Mouse (Mus musculus) liver, embryonic 14.5 days (tissue): ENCODE results near the gene Kat2b. TPM values are rescaled to one million over a fixed set of nuclear protein-coding genes. Genes with fewer than 3 reads are reported as not detected.
"Not testable (repeated sequence)": the region's sequence is repeated elsewhere in the genome, so short reads cannot be mapped to it uniquely, and the experiment has no call there.

Experiments used
- ATAC-seq: fragments of 200-750 bp; cut with Nextera tagmentation; 2 replicates; pipeline ENCODE4 v1.8.0; 2017; ENCODE audit warnings: moderate number of reproducible peaks, mild to moderate bottlenecking, moderate library complexity; ENCODE audit not compliant: insufficient read depth
- DNase-seq, 3 experiments: peaks; one replicate each; pipeline ENCODE4 v3.0.0-alpha.2; 2012 to 2013; ENCODE audit warnings: low read depth in 3 of 3, low spot score in 3 of 3
- H3K27ac ChIP-seq: fragments of 300-500 bp; sonication (generic); 2 replicates; pipeline ENCODE4 v1.5.1; 2014; ENCODE audit warnings: moderate library complexity, mild to moderate bottlenecking, control low read depth, inconsistent platforms
- H3K27me3 ChIP-seq: fragments of 300-500 bp; sonication (generic); 2 replicates; pipeline ENCODE4 v1.6.1; 2014; ENCODE audit warnings: mild to moderate bottlenecking, low read length, moderate library complexity; ENCODE audit not compliant: control insufficient read depth, insufficient read depth
- H3K36me3 ChIP-seq: fragments of 300-500 bp; sonication (generic); replicated peaks from 2 replicates; pipeline ENCODE4 v1.6.1; 2014; ENCODE audit warnings: low read depth; ENCODE audit not compliant: control insufficient read depth, insufficient read depth
- H3K4me1 ChIP-seq, 2 experiments: fragments of 200-500 bp in 1 of 2; fragments of 300-500 bp in 1 of 2; sonication (generic) in 1 of 2; replicated peaks; 2 replicates each; pipeline ENCODE4 v1.6.1; 2012 to 2014; ENCODE audit warnings: antibody characterized with exemption in 1 of 2, inconsistent platforms in 1 of 2, low read length in 1 of 2; ENCODE audit not compliant: control insufficient read depth in 2 of 2, insufficient read depth in 2 of 2
- H3K4me2 ChIP-seq: fragments of 300-500 bp; sonication (generic); 2 replicates; pipeline ENCODE4 v1.6.1; 2014; ENCODE audit warnings: low read depth, mild to moderate bottlenecking, control low read depth, moderate library complexity
- H3K4me3 ChIP-seq, 2 experiments: fragments of 200-500 bp in 1 of 2; fragments of 300-500 bp in 1 of 2; sonication (generic) in 1 of 2; 2 replicates each; pipeline ENCODE4 v1.5.1; 2012 to 2014; ENCODE audit warnings: low read depth in 2 of 2, low read length in 2 of 2, mild to moderate bottlenecking in 2 of 2, control low read depth in 1 of 2, inconsistent platforms in 1 of 2, moderate library complexity in 1 of 2; ENCODE audit not compliant: insufficient read depth in 1 of 2
- H3K9ac ChIP-seq: fragments of 300-500 bp; sonication (generic); replicated peaks from 2 replicates; pipeline ENCODE4 v1.6.1; 2014; ENCODE audit warnings: mild to moderate bottlenecking, control low read depth, moderate library complexity
- H3K9me3 ChIP-seq: fragments of 300-500 bp; sonication (generic); 2 replicates; pipeline ENCODE4 v1.6.1; 2016; ENCODE audit warnings: low read length, mixed read lengths; ENCODE audit not compliant: control insufficient read depth
- CTCF ChIP-seq: IDR thresholded peaks from 2 replicates; pipeline ENCODE4 v1.5.1; 2016; ENCODE audit warnings: antibody characterized with exemption, low read depth, control low read depth
- EP300 ChIP-seq: IDR thresholded peaks from 2 replicates; pipeline ENCODE4 v1.6.1; 2016; ENCODE audit warnings: antibody characterized with exemption, low read depth
- WGBS: fragments of 180-500 bp; shearing (Covaris S2); extraction: QIAGEN DNeasy Blood & Tissue Kit; methylation state at CpG from one replicate; pipeline ENCODE4 v1.1.7; 2014; ENCODE audit not compliant: insufficient replicate concordance; 5-methylcytosine and 5-hydroxymethylcytosine counted together
- polyA plus RNA-seq, 2 experiments: library from polyadenylated mRNA; depleted of rRNA in 1 of 2; stranded (reverse) in 1 of 2; unstranded in 1 of 2; fragments of >200 nt; fragmentation: Nextera tagmentation in 1 of 2; extraction: Ambion mirVana in 1 of 2; gene quantifications; 2 replicates each; pipeline versions ENCODE4 v1.2.1 to v1.2.3; 2012 to 2014

Kat2b gene
- polyA plus RNA-seq, 2 experiments = 6.0 to 7.5 TPM

- ATAC-seq (no peak), DNase-seq (no peak)
- Histone ChIP-seq H3K27me3 (no peaks in the 10 kb centered on the region), H3K9ac (no peak overlapping the region), H3K4me3 (no peak overlapping the region), H3K4me2 (no peak overlapping the region), H3K9me3 (no peaks in the 10 kb centered on the region), H3K36me3 (no peaks in the 10 kb centered on the region), H3K27ac (no peak overlapping the region), H3K4me1 (no peaks in the 10 kb centered on the region)
- no peak for TF ChIP-seq CTCF
- no peak for TF ChIP-seq EP300
- 34% methylated on average over 1 of the region's 1 CpGs for WGBS
Observed at GRCm38 (mm10) chr17:53714453-53714852, 147.8 kb downstream of the Kat2b start.

DNA sequence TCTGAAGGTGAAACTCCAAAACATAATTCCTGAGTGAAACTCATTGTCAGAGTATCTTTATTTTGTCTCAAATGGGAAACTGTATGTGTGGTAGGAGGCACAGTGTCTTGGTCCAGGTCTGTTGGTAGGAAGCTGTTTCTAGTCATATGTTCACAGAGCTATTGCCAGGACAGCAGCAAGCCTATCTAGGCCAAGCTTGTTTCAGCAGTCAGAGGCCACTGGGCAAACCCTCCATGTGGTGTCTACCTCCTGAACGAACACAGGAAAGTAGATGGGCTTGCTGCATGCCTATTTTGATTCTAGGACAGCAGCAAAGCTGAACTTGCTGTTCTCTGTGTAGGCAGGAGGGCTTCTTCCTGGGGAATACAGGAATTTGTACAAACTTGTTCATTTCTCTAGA lies 148.5 kb downstream of the Kat2b start:
- H3K4me1 ChIP-seq, H3K9me3 ChIP-seq, H3K27me3 ChIP-seq, H3K36me3 ChIP-seq, H3K4me2 ChIP-seq, DNase-seq, ATAC-seq, H3K9ac ChIP-seq, H3K4me3 ChIP-seq, H3K27ac ChIP-seq: not testable (repeated sequence)
- WGBS = 21% methylated on average over 1 of the region's 1 CpGs

GRCm38 (mm10) chr17:53718474-53718873 lies 151.8 kb downstream of the Kat2b start:
- Histone ChIP-seq H3K9ac (no peak overlapping the region), H3K4me3 (no peak overlapping the region), H3K4me2 (no peak overlapping the region), H3K27me3 (no peaks in the 10 kb centered on the region), H3K9me3 (no peaks in the 10 kb centered on the region), H3K27ac (no peak overlapping the region), H3K36me3 (no peaks in the 10 kb centered on the region), H3K4me1 (no peaks in the 10 kb centered on the region)
- DNase-seq = no peak
- ATAC-seq = no peak
- 31% methylated on average over 1 of the region's 1 CpGs for WGBS
- TF ChIP-seq EP300 (no peak), CTCF (no peak)

GRCm38 (mm10) chr17:53718916-53719315 lies 152.3 kb downstream of the Kat2b start:
- not testable (repeated sequence) for H3K9ac ChIP-seq, H3K36me3 ChIP-seq, H3K27me3 ChIP-seq, DNase-seq, H3K4me3 ChIP-seq, H3K9me3 ChIP-seq, H3K4me2 ChIP-seq, H3K27ac ChIP-seq, H3K4me1 ChIP-seq, ATAC-seq
- WGBS = 70% methylated on average over 3 of the region's 3 CpGs

Other genes starting within 250 kb of the Kat2b start
- 0.01 TPM in 2 replicates for gene Efhb, start 103.5 kb upstream of the Kat2b start, polyA plus RNA-seq (2012; rRNA removed)
- not detected in 2 replicates for gene Efhb, start 103.5 kb upstream of the Kat2b start, polyA plus RNA-seq (2014; fragmentation: Nextera tagmentation; extraction: Ambion mirVana)
- 6.8 and 14.1 TPM in 2 replicates for gene Rab5a, start 87.6 kb upstream of the Kat2b start, polyA plus RNA-seq (2012; rRNA removed)
- 28.3 and 28.4 TPM in 2 replicates for gene Rab5a, start 87.6 kb upstream of the Kat2b start, polyA plus RNA-seq (2014; fragmentation: Nextera tagmentation; extraction: Ambion mirVana)
- not detected in 2 replicates for gene Pp2d1, start 27.4 kb upstream of the Kat2b start, polyA plus RNA-seq (2012; rRNA removed)
- 0.09 TPM in 1 of 2 replicates, not detected in the other for gene Pp2d1, start 27.4 kb upstream of the Kat2b start, polyA plus RNA-seq (2014; fragmentation: Nextera tagmentation; extraction: Ambion mirVana)
- 8.0 and 14.1 TPM in 2 replicates for gene Sgo1, start 122.5 kb downstream of the Kat2b start, polyA plus RNA-seq (2012; rRNA removed)
- gene Sgo1, start 122.5 kb downstream of the Kat2b start, polyA plus RNA-seq (2014; fragmentation: Nextera tagmentation; extraction: Ambion mirVana) = 35.9 and 41.3 TPM in 2 replicates